In genomic region chr3:143970771-143971170, GRCm38 (mm10) we compare ENCODE assay signal across 23 mouse cellular contexts.
DNase-seq lines count a peak whose midpoint lies in the region; ATAC-seq lines count a peak whose summit lies in the region.
"Had no signal": no experiment of that assay in that cellular context is flagged by ENCODE, and none has a peak within 500 bp of the region (broad histone marks: within the 10 kb centered on the region; RNA-seq: fewer than 3 reads in every experiment).

No protein-coding gene starts in this region.

- no peaks in the 10 kb centered on the region for H3K4me1 ChIP-seq in kidney, embryonic 15.5 days
- H3K4me1 ChIP-seq: forebrain, embryonic 10.5 days; forebrain, embryonic 13.5 days; hindbrain, embryonic 10.5 days; hindbrain, embryonic 13.5 days had no signal

- ATAC-seq in kidney, embryonic 15.5 days (replicated peaks; ENCODE audit: low FRiP score): no peak
- ATAC-seq: activated CD4-positive, CD25-positive, alpha-beta regulatory T cell, adult 4 months; forebrain, embryonic 13.5 days; forebrain, embryonic 16.5 days; hindbrain, embryonic 16.5 days had no signal

- WGBS in kidney, embryonic 15.5 days: 84% methylated on average over 11 of the region's 11 CpGs

- H3K27ac ChIP-seq in kidney, embryonic 15.5 days: no peak overlapping the region
- H3K27ac ChIP-seq: forebrain, embryonic 10.5 days; forebrain, embryonic 13.5 days; hindbrain, embryonic 10.5 days; hindbrain, embryonic 13.5 days had no signal

- no peak overlapping the region for H3K4me3 ChIP-seq in kidney, embryonic 15.5 days (replicated peaks)
- H3K4me3 ChIP-seq: forebrain, embryonic 10.5 days; forebrain, embryonic 13.5 days; hindbrain, embryonic 10.5 days; hindbrain, embryonic 13.5 days had no signal

- no peak overlapping the region for H3K4me2 ChIP-seq in kidney, embryonic 15.5 days
- H3K4me2 ChIP-seq: forebrain, embryonic 13.5 days; heart, embryonic 11.5 days; hindbrain, embryonic 13.5 days had no signal

- no peaks in the 10 kb centered on the region for H3K36me3 ChIP-seq in kidney, embryonic 15.5 days
- H3K36me3 ChIP-seq: forebrain, embryonic 10.5 days; hindbrain, embryonic 10.5 days; hindbrain, embryonic 13.5 days had no signal

- H3K9ac ChIP-seq in kidney, embryonic 15.5 days: no peak overlapping the region
- H3K9ac ChIP-seq: forebrain, embryonic 13.5 days; hindbrain, embryonic 13.5 days had no signal

- no peaks in the 10 kb centered on the region for H3K27me3 ChIP-seq in kidney, embryonic 15.5 days
- H3K27me3 ChIP-seq: hindbrain, embryonic 13.5 days had no signal

- peak; percentile 35 for DNase-seq in heart, adult 11 months
- DNase-seq in heart, postnatal 4 days: no peak
- peak; percentile 47 for DNase-seq in kidney, adult 9 months
- no peak for DNase-seq in kidney, adult 11 months
- DNase-seq in kidney, postnatal 25 days: peak; percentile 16 to 46
- DNase-seq: adrenal gland, adult 8-10 months; adrenal gland, postnatal 25 days; cerebellum, adult 11-12 months; cerebellum, adult 8-10 months; cerebellum, postnatal 10 days; cerebellum, postnatal 36 days; embryo, embryonic 11 days; gastrocnemius, postnatal 10 days; gastrocnemius, postnatal 36 days had no signal

- H3K9me3 ChIP-seq in kidney, embryonic 15.5 days (replicated peaks): no peaks in the 10 kb centered on the region
- H3K9me3 ChIP-seq: forebrain, embryonic 10.5 days; forebrain, embryonic 13.5 days; hindbrain, embryonic 10.5 days; hindbrain, embryonic 13.5 days had no signal

Comparison
In these comparisons a context has a peak if more than half of its experiments do, and no peak if none do; other contexts are left out.
1. DNase-seq: peak in heart, adult 11 months (single experiment), kidney, adult 9 months (single experiment) and kidney, postnatal 25 days (2 of 2); none in heart, postnatal 4 days (single experiment) and kidney, adult 11 months (single experiment).